Mouse (Mus musculus): ENCODE measurements at regions not wholly inside any gene's neighbourhood (a gene's known extent, or its start where the extent isn't known, plus 50 kb on each side); places are given as distances from the start of the nearest gene placed in this dataset.

DNA sequence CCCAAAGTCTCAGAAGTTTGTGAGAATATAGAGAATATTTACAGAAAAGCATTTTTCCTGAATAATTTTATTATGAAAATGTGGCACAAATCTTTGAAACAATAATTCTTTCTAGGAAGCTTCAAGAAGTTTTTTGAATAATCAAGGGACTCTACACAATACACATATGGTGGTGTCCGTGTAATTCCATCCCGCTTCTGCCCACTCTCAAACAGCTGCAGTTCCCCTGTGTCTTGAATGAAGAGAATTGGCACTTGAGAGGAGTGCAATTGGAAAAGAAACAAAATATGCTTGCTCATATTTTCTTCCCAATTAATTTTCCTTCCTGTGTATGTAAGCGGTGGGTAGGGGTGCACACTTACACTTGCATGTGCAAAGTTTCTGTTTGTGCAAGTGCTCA lies 805.7 kb upstream of the Tbl1xr1 start:
- TF ChIP-seq ZNF384 (IDR thresholded peaks at IDR 0.05; ENCODE audit: low read depth, low read length) (no peak), CHD2 (IDR thresholded peaks at IDR 0.05; ENCODE audit: low read depth, low read length) (no peak), HCFC1 (IDR thresholded peaks at IDR 0.05; ENCODE audit: borderline replicate concordance, insufficient read depth, low read length) (no peak), ZC3H11A (IDR thresholded peaks at IDR 0.05; ENCODE audit: borderline replicate concordance, low read depth, low read length) (no peak), MAFK (IDR thresholded peaks at IDR 0.05; ENCODE audit: insufficient read depth, low read depth, low read length) (no peak)

Data from ES-E14 (cell line).